Mouse (Mus musculus): ENCODE data around the gene Gpr89.

The Gpr89 gene

GRCm38 (mm10) chr3:96871070-96871469 lies 34.1 kb downstream of the Gpr89 start:
- no peak for DNase-seq (ENCODE audit: extremely low spot score, low read depth, low spot score)

GRCm38 (mm10) chr3:96870270-96870669 lies 34.9 kb downstream of the Gpr89 start:
- no peak for DNase-seq (ENCODE audit: extremely low spot score, low read depth, low spot score)

- no peak for DNase-seq (ENCODE audit: extremely low spot score, low read depth, low spot score)
These were observed 36.1 kb downstream of the Gpr89 start for GRCm38 (mm10) chr3:96869091-96869490.

- DNase-seq (ENCODE audit: extremely low spot score, low read depth, low spot score): no peak
These were observed 36.6 kb downstream of the Gpr89 start for GRCm38 (mm10) chr3:96868566-96868965.

GRCm38 (mm10) chr3:96867863-96868262 lies 37.3 kb downstream of the Gpr89 start:
- DNase-seq (ENCODE audit: extremely low spot score, low read depth, low spot score): no peak

- no peak for DNase-seq (ENCODE audit: extremely low spot score, low read depth, low spot score)
These were observed 44.6 kb downstream of the Gpr89 start for GRCm38 (mm10) chr3:96860498-96860897.

GRCm38 (mm10) chr3:96855833-96856232 lies 49.3 kb downstream of the Gpr89 start:
- DNase-seq (ENCODE audit: extremely low spot score, low read depth, low spot score): no peak

- no peak for DNase-seq (ENCODE audit: extremely low spot score, low read depth, low spot score)
These were observed 50.8 kb downstream of the Gpr89 start for GRCm38 (mm10) chr3:96854376-96854775.

GRCm38 (mm10) chr3:96852561-96852960 lies 52.6 kb downstream of the Gpr89 start:
- no peak for DNase-seq (ENCODE audit: extremely low spot score, low read depth, low spot score)

GRCm38 (mm10) chr3:96849168-96849727 lies 55.9 kb downstream of the Gpr89 start:
- no peak for DNase-seq (ENCODE audit: extremely low spot score, low read depth, low spot score)

GRCm38 (mm10) chr3:96848470-96848869 lies 56.7 kb downstream of the Gpr89 start:
- DNase-seq (ENCODE audit: extremely low spot score, low read depth, low spot score): no peak

- no peak for DNase-seq (ENCODE audit: extremely low spot score, low read depth, low spot score)
These were observed 57.5 kb downstream of the Gpr89 start for GRCm38 (mm10) chr3:96847661-96848060.

- DNase-seq (ENCODE audit: extremely low spot score, low read depth, low spot score): no peak
These were observed 58.2 kb downstream of the Gpr89 start for GRCm38 (mm10) chr3:96846985-96847384.

GRCm38 (mm10) chr3:96845806-96846205 lies 59.3 kb downstream of the Gpr89 start:
- DNase-seq (ENCODE audit: extremely low spot score, low read depth, low spot score): no peak

- no peak for DNase-seq (ENCODE audit: extremely low spot score, low read depth, low spot score)
These were observed 60.0 kb downstream of the Gpr89 start for GRCm38 (mm10) chr3:96845191-96845590.

- DNase-seq (ENCODE audit: extremely low spot score, low read depth, low spot score): no peak
These were observed 66.0 kb downstream of the Gpr89 start for GRCm38 (mm10) chr3:96838996-96839645.

GRCm38 (mm10) chr3:96836414-96836813 lies 68.7 kb downstream of the Gpr89 start:
- DNase-seq (ENCODE audit: extremely low spot score, low read depth, low spot score): no peak

GRCm38 (mm10) chr3:96834587-96835348 lies 70.4 kb downstream of the Gpr89 start:
- DNase-seq (ENCODE audit: extremely low spot score, low read depth, low spot score): no peak

- no peak for DNase-seq (ENCODE audit: extremely low spot score, low read depth, low spot score)
These were observed 72.2 kb downstream of the Gpr89 start for GRCm38 (mm10) chr3:96832930-96833329.

GRCm38 (mm10) chr3:96829856-96830255 lies 75.3 kb downstream of the Gpr89 start:
- no peak for DNase-seq (ENCODE audit: extremely low spot score, low read depth, low spot score)

- DNase-seq (ENCODE audit: extremely low spot score, low read depth, low spot score): no peak
These were observed 76.2 kb downstream of the Gpr89 start, which contains the start of the genes Pdzk1 and Cd160 for GRCm38 (mm10) chr3:96828984-96829383. TSS of gene Pdzk1 (plus strand) at chr3:96829284. TSS of gene Cd160 (minus strand) at chr3:96829351.

GRCm38 (mm10) chr3:96828308-96828864 lies 76.8 kb downstream of the Gpr89 start:
- no peak for DNase-seq (ENCODE audit: extremely low spot score, low read depth, low spot score)
